Mouse (Mus musculus) kidney, embryonic 15.5 days (tissue): ENCODE data around the gene Klk8. TPM values are rescaled to one million over a fixed set of nuclear protein-coding genes. Genes with fewer than 3 reads are reported as not detected.

Experiments
- polyA plus RNA-seq: library from polyadenylated mRNA; unstranded; fragments of >200 nt; fragmentation: Nextera tagmentation; extraction: Ambion mirVana; gene quantifications from 2 replicates; pipeline ENCODE4 v1.2.1, GENCODE M21; 2015

Klk8 gene
- polyA plus RNA-seq, 1 experiment from 2014 or later = 32.5 TPM

Other genes with a start within 250 kb of the Klk8 start
- 3.7 TPM in 2 replicates for gene Zfp658, start 235.3 kb upstream of the Klk8 start, polyA plus RNA-seq
- 12.4 and 12.6 TPM in 2 replicates for gene Zfp719, start 218.0 kb upstream of the Klk8 start, polyA plus RNA-seq
- gene Zfp819, start 190.4 kb upstream of the Klk8 start, polyA plus RNA-seq = 0.21 TPM in 1 of 2 replicates, not detected in the other
- not detected in 2 replicates for gene Ceacam18, start 162.9 kb upstream of the Klk8 start, polyA plus RNA-seq
- gene Siglece, start 137.4 kb upstream of the Klk8 start, polyA plus RNA-seq = 0.66 and 0.77 TPM in 2 replicates
- 15.3 and 16.8 TPM in 2 replicates for gene Ctu1, start 125.6 kb upstream of the Klk8 start, polyA plus RNA-seq
- not detected in 2 replicates for gene Klk14, start 107.2 kb upstream of the Klk8 start, polyA plus RNA-seq
- gene Klk13, start 85.0 kb upstream of the Klk8 start, polyA plus RNA-seq = 0.47 and 0.64 TPM in 2 replicates
- not detected in 2 replicates for gene Klk12, start 28.7 kb upstream of the Klk8 start, polyA plus RNA-seq
- 0.14 and 1.0 TPM in 2 replicates for gene Klk11, start 23.0 kb upstream of the Klk8 start, polyA plus RNA-seq
- 0.58 and 2.3 TPM in 2 replicates for gene Klk10, start 16.5 kb upstream of the Klk8 start, polyA plus RNA-seq
- gene Klk9, start 5.7 kb upstream of the Klk8 start, polyA plus RNA-seq = 0.22 and 0.23 TPM in 2 replicates
- gene Klk7, start 13.7 kb downstream of the Klk8 start, polyA plus RNA-seq = 0.08 TPM in 1 of 2 replicates, not detected in the other
- gene Klk6, start 26.9 kb downstream of the Klk8 start, polyA plus RNA-seq = 0.18 TPM in 1 of 2 replicates, not detected in the other
- not detected in 2 replicates for gene Klk5, start 44.4 kb downstream of the Klk8 start, polyA plus RNA-seq
- 0.12 TPM in 1 of 2 replicates, not detected in the other for gene Klk4, start 83.6 kb downstream of the Klk8 start, polyA plus RNA-seq
- gene Klk15, start 136.2 kb downstream of the Klk8 start, polyA plus RNA-seq = not detected in 2 replicates
- gene Klk1b8, start 153.1 kb downstream of the Klk8 start, polyA plus RNA-seq = 0.19 TPM in 1 of 2 replicates, not detected in the other
- gene Klk1b1, start 169.2 kb downstream of the Klk8 start, polyA plus RNA-seq = not detected in 2 replicates
- gene Klk1b9, start 178.5 kb downstream of the Klk8 start, polyA plus RNA-seq = not detected in 2 replicates
- not detected in 2 replicates for gene Klk1b11, start 198.3 kb downstream of the Klk8 start, polyA plus RNA-seq
- 0.10 and 0.42 TPM in 2 replicates for gene Klk1b26, start 214.6 kb downstream of the Klk8 start, polyA plus RNA-seq